Mouse (Mus musculus): ENCODE data around the gene Olfr881. TPM values are rescaled to one million over a fixed set of nuclear protein-coding genes. Genes with fewer than 3 reads are reported as not detected.

Gene Olfr881
- total RNA-seq (2021), result not detected
- long read RNA-seq, experiment 1, result 0 reads
- long read RNA-seq, experiment 2, result 0 reads

DNA sequence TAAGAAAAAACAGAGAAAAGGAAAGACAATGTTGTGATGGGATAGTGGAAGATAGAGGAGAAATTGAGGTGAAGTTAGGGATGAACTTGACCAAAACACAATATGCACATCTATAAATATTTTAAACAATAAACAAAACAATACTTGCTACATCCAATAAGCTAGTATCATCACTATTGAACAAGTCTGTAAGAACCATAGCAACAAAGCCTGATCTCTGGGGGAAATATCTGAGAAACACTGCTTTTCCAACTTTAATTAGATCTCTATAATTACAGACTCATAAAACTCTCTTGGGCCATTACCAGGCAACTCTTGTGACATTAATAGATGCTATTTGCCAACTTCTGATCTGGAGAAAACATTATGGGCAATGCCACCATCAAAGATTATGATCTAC, at the start of gene Olfr881:
TSS of gene Olfr881 (plus strand) at position 301 of the 400 bp plus-strand sequence.
- intact Hi-C loops (cut with DNase I), result no loop called here
- no peak for DNase-seq

DNA sequence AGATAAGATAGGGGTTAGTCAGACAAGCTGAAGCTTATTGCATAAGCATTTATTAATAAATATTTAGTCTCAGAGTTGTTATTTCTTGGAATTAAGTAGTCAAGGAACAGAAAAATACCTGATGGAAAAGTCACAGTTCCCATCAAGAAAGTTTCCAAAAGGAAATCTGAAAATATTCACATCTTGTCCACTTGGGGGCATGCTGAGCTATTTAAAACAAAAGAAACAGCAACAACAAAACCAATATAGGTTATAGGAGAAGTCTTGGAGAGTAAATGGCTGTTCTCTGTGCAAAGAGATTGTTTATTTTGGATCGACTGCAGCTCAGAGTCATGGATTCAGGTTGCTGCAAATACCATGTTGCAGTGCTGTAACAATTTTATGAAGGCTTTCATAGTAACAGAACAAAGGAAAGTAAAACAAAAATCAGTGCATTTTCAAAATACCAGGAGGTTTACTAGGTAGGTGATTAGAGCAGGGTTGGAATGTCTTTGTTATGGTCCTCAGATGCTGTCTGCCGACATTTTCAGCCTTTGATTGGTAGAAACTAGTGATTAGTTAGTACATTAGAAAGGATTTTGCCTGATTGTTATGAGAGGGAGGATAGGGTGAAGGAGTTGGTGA, 7.1 kb downstream of the Olfr881 start:
- intact Hi-C loops (cut with DNase I), result no loop called here
- DNase-seq, result no peak

DNA sequence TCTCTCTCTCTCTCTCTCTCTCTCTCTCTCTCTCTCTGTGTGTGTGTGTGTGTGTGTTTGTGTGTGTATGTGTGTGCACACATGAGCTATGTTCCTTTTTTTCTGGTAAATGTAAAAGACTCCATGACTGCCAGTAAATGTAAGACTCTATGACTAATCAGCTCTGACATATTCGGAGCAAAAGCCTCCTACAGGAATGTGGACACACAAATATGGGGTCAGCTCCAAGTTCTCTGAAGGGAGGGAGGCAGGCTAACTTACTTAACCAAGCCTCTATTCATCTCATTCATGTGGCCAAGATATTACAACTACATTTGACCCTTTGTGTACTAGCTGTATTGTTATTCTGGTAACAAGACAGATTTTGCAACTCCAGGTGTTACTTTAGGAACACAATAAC, 8.4 kb downstream of the Olfr881 start:
- intact Hi-C loops (cut with DNase I), result no loop called here
- no peak for DNase-seq

DNA sequence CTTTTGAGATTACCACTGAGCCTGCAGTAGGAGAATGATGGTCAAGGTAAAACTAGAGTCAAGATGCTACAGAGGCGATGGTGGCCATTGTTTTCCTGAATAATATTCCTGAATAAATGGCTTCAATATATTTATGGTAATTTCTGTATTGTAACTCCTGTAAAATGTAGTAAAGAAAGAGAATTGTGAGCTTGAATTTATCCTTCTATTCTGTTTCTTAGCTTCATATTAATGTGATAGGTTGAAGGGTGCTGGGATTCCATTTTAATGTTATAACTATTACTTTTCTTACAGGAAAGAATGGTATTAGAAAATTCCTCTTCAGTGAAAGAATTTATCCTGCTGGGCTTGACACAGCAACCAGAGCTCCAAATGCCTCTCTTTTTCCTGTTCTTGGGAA, 33.9 kb downstream of the Olfr881 start, which contains the start of gene Olfr883:
TSS of gene Olfr883 (plus strand) at position 301 of the 400 bp plus-strand sequence.
- no peak for DNase-seq
- intact Hi-C loops (cut with DNase I), result no loop called here

Other genes with a start within 250 kb of the Olfr881 start
- gene Olfr874, start 246.7 kb upstream of the Olfr881 start, total RNA-seq (2021), result not detected
- not detected for gene Olfr875, start 220.0 kb upstream of the Olfr881 start, total RNA-seq (2021)
- gene Olfr876, start 188.8 kb upstream of the Olfr881 start, total RNA-seq (2021), result not detected
- not detected for gene Olfr877, start 137.6 kb upstream of the Olfr881 start, total RNA-seq (2021)
- not detected for gene Olfr145, start 95.1 kb upstream of the Olfr881 start, total RNA-seq (2021)
- gene Olfr878, start 74.0 kb upstream of the Olfr881 start, total RNA-seq (2021), result not detected
- not detected for gene Olfr883, start 34.0 kb downstream of the Olfr881 start, total RNA-seq (2021)
- not detected for gene Olfr884, start 54.7 kb downstream of the Olfr881 start, total RNA-seq (2021)
- not detected for gene Olfr885, start 69.5 kb downstream of the Olfr881 start, total RNA-seq (2021)
- gene Olfr887, start 92.2 kb downstream of the Olfr881 start, total RNA-seq (2021), result not detected
- gene Olfr888, start 116.3 kb downstream of the Olfr881 start, total RNA-seq (2021), result not detected
- not detected for gene Olfr889, start 123.4 kb downstream of the Olfr881 start, total RNA-seq (2021)
- gene Olfr890, start 150.7 kb downstream of the Olfr881 start, total RNA-seq (2021), result not detected
- gene Olfr891, start 189.0 kb downstream of the Olfr881 start, total RNA-seq (2021), result not detected
- gene Olfr893, start 216.5 kb downstream of the Olfr881 start, total RNA-seq (2021), result not detected
- gene Olfr894, start 226.2 kb downstream of the Olfr881 start, total RNA-seq (2021), result not detected